Mouse (Mus musculus): Measurements from ENCODE around the gene Tfpt.
"Not testable (repeated sequence)": the region's sequence is repeated elsewhere in the genome, so short reads cannot be mapped to it uniquely, and the experiment has no call there.

The Tfpt gene

GRCm38 (mm10) chr7:3578196-3578595 lies 51.5 kb downstream of the Tfpt start:
- no peak for DNase-seq (ENCODE audit: low spot score in 2 of 2)

GRCm38 (mm10) chr7:3576354-3577124 lies 53.2 kb downstream of the Tfpt start:
- no peak for DNase-seq (ENCODE audit: low spot score in 2 of 2)

GRCm38 (mm10) chr7:3574216-3574615 lies 55.5 kb downstream of the Tfpt start:
- no peak for DNase-seq (ENCODE audit: low spot score in 2 of 2)

GRCm38 (mm10) chr7:3571847-3572246 lies 57.9 kb downstream of the Tfpt start:
- no peak for DNase-seq (ENCODE audit: low spot score in 2 of 2)

GRCm38 (mm10) chr7:3570580-3570979 lies 59.1 kb downstream of the Tfpt start:
- DNase-seq (ENCODE audit: low spot score in 2 of 2) = not testable (repeated sequence)

Measured in heart, adult 9 months (tissue).